Mouse (Mus musculus): ENCODE data around the gene Rmi2.
A peak's percentile ranks its signal among the peaks of the same experiment; 100 is the strongest.

Gene Rmi2

GRCm38 (mm10) chr16:10865592-10865987 is 30.7 kb downstream of the Rmi2 start:
- DNase-seq (ENCODE audit: extremely low spot score, low spot score), result no peak

DNA sequence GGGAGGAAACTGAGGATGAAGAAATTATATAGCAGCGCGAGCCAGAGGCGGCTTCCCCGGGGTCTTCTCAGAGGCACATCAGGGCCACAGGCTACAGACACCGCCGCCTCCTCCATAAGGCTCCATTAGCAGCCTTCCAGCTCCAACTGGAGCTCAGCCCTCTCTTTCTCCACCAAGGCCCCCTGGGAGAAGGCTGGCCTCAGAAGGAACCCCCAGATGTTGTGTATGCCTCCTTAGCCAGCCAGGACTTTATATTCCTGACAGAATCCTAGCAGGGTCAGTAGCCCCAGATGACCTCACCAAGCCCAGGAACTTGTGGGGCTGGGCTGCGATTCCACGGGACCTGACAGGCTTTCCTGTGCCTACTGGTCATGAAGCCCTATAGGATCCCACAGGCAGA is 32.0 kb downstream of the Rmi2 start:
- DNase-seq (ENCODE audit: extremely low spot score, low spot score), result no peak

- DNase-seq (ENCODE audit: extremely low spot score, low spot score), result no peak
Observed at GRCm38 (mm10) chr16:10867501-10867900, 32.6 kb downstream of the Rmi2 start.

GRCm38 (mm10) chr16:10867904-10868440 is 33.1 kb downstream of the Rmi2 start:
- peak; percentile 65 for DNase-seq (ENCODE audit: extremely low spot score, low spot score)

- DNase-seq (ENCODE audit: extremely low spot score, low spot score), result no peak
Observed at GRCm38 (mm10) chr16:10870969-10871368, 36.1 kb downstream of the Rmi2 start.

GRCm38 (mm10) chr16:10872825-10873360 is 38.0 kb downstream of the Rmi2 start:
- DNase-seq (ENCODE audit: extremely low spot score, low spot score), result no peak

- peak; percentile 92 for DNase-seq (ENCODE audit: extremely low spot score, low spot score)
Observed at GRCm38 (mm10) chr16:10873654-10874053, 38.8 kb downstream of the Rmi2 start.

DNA sequence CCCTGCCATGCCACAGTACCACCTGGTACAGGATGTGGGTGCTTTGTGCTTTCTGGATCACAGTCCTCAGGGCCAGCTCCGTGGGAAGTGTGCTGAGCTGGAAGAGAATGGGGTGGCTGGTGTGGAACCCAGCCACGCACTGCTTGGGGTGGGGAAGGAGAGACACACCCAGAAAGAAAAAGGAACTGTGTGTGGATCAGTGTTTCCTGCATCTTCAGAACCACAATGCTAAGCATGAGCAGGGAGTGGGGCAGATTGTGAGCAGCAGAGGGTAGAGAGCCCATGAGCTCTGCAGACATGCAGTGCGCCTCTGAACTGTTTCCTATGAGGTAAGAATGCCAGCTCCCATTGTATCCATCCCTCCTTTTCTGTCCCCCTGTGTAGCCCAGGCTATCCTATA is 43.4 kb downstream of the Rmi2 start:
- DNase-seq (ENCODE audit: extremely low spot score, low spot score), result no peak

DNA sequence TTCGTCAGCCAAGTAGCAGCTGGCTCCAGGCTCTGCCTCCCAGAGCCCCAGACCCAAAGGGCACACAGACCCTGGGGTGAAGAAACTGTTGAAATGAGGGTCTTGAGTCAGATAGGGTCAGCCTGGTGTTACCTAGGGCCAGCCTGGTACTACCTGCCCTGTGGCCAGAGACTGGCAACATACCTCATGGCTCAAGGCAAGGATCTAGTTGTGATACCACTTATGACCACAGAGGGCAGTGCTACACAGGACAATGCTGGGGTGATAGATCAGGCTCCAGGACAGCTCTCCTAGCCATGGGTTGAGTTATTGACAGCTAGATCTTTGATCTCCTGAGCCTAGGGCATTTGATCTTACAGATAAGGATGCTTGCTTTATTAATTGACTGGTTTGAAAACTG is 44.6 kb downstream of the Rmi2 start:
- peak; percentile 60 for DNase-seq (ENCODE audit: extremely low spot score, low spot score)

GRCm38 (mm10) chr16:10881231-10881962 is 46.5 kb downstream of the Rmi2 start:
- DNase-seq (ENCODE audit: extremely low spot score, low spot score), result no peak

- no peak for DNase-seq (ENCODE audit: extremely low spot score, low spot score)
Observed at GRCm38 (mm10) chr16:10887436-10887835, 52.6 kb downstream of the Rmi2 start.

GRCm38 (mm10) chr16:10890363-10890762 is 55.5 kb downstream of the Rmi2 start:
- DNase-seq (ENCODE audit: extremely low spot score, low spot score), result no peak

- no peak for DNase-seq (ENCODE audit: extremely low spot score, low spot score)
Observed at GRCm38 (mm10) chr16:10893161-10893560, 58.3 kb downstream of the Rmi2 start.

DNA sequence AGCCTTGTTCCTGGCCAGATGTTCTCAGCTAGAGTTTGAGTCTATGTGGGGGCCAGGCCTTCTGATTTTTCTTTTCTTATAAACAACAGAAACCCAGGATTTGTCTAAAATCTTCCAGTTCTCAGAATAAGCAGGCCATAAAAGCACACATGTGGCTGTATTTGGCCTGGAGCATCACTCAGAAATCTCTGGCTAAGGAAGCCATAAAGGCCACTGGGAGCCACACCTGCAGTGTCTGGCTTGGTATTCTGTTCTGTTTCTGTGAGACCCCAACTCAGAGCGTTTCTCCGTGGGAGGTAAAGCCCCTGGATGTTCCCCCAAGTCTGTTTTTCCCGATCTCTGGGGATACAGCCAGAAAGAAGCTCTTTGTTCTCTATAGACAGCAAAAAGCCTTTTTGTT is 61.0 kb downstream of the Rmi2 start:
- DNase-seq (ENCODE audit: extremely low spot score, low spot score), result no peak

GRCm38 (mm10) chr16:10897372-10897771 is 62.5 kb downstream of the Rmi2 start:
- no peak for DNase-seq (ENCODE audit: extremely low spot score, low spot score)

DNA sequence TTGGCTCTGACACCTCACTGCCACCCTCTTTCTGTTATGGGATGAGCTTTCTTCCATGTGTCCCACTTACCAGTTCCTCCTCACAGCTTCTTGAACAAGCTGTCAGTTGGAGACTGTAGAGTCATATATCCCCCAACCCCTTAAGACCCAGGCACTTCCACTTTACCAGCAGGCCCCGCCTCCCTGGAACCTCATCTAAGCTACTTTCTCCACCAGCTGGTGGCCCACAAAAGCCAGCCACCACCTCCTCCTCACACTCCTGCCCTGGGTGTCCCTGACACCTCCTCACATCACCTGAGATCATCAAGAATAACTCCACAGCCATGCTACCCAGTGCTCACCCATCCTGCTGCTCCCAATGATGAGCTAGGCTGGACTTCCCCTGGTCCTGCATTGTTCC is 65.9 kb downstream of the Rmi2 start:
- no peak for DNase-seq (ENCODE audit: extremely low spot score, low spot score)

DNA sequence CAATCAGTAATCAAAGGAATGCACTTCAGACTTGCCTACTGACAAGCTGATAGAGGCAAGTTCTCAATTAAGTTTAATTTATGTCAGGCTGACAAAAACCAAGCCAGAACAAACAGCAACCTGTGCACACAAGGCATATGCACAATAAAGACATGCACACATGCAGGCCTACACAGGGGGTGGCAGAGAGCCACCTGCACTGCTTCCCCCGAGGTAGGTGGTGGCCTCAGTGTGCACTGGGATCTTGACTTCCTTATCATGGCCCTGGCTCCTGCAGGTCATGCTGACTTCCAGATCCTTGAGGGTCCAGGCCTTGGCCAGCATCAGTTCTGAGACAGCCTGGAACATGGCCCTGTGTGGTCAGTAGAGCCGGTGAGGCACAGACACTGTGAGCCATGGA is 67.1 kb downstream of the Rmi2 start:
- no peak for DNase-seq (ENCODE audit: extremely low spot score, low spot score)

DNA sequence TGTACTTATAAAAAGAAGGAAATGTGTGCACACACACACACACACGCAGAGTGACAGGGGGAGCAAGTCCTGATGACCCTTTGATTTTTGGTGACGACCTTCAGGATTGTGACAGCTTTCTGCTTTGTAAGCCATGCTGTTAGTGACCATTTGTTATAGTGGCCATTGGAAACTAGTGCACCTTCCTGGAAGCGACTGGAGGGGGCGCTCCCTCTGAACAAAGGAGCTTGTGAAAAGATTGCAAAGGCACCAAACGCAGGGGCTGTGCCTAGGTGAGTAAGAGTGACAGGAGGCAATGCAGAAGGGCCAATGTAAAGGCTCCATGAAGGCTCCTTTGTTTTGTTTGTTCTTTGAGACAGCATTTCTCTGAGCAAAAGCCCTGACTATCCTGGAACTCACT is 68.0 kb downstream of the Rmi2 start:
- no peak for DNase-seq (ENCODE audit: extremely low spot score, low spot score)

DNA sequence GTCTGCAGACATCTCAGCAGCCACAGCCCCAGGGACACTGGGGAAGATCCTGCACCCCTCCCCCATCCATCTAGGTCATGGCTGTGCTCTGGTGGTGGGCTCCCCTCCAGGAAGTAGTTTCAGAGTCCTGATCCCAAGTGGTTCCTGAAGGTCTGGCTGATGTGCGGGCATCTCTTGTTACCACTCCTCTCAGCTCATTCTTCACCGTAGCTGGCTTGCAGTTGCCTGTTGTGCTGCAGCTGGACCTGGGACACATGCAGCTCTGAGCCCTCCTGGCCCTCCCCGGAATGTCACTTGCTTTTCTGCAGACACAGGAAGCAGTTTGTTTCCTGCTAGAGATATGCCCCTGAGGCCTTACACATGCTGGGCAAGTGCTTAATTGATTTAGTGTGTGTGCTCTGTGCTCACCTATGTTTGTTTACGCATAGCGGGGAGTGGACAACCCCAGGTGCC is 70.8 kb downstream of the Rmi2 start:
- no peak for DNase-seq (ENCODE audit: extremely low spot score, low spot score)

- no peak for DNase-seq (ENCODE audit: extremely low spot score, low spot score)
Observed at GRCm38 (mm10) chr16:10910541-10910940, 75.7 kb downstream of the Rmi2 start.

DNA sequence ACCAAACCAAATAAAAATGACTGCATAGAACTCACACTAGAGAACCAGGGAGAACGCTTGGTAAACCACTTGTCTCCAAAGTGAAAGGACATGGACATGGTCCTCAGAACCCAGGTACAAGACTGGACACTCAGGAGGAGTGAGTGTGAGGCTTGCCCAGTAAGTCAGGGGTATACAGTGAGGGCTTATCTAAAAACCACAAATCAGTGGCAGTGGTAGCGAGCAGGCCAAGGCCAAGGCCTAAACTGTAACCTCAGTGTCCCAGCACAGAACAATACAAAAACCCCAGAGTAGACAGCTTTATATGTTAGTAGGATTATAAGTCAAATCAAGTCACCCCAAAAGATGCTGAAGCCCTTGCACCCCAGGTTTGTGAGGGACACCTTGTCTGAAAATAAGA is 76.2 kb downstream of the Rmi2 start:
- no peak for DNase-seq (ENCODE audit: extremely low spot score, low spot score)

DNA sequence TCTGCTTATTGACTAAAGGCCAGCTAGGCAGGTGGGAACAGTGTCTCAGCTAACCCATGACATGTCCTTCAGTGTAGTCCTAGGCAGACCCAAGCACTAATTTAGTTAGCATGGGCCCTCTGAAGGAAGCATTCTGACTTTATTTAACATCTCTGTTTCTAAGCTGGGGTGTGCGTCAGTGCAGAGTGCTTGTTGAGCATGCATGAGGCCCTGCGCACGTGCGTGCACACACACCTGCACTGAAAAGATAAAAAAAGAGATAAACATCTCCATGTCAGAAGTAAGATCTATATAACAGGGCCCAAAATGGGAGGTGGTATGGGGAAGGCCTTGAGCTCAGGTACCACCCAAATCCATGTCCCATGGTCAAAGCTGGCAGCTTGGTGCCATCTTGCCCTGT is 80.2 kb downstream of the Rmi2 start:
- no peak for DNase-seq (ENCODE audit: extremely low spot score, low spot score)

GRCm38 (mm10) chr16:10916271-10916670 is 81.4 kb downstream of the Rmi2 start:
- DNase-seq (ENCODE audit: extremely low spot score, low spot score), result no peak
